In the genomic region with DNA sequence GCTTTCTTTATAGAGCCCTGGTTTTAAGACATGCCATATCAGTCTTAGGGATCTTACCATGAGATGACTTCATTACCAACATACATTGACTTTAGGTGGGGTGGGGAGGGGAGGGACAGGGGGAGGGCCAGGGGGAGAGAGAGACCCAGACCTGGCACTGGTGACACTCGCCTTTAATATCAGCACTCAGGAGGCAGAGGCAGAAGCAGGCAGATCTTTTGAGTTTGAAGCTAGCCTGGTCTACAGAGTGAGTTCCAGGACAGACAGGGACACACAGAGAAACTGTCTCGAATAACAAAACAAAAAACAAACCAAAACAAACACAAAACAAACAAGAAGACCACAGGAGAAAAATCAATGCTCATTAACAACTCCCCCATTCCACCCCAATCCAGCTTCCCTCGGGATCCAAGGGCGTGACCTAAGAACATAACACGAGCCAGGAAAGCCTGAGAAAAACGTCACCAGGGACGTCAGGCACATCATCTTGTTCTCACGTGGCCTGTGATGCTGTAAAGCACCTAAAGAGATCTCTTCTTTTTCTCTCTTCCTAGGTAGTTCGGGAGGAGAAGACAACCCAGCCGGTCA, we compare ENCODE assay signal across 8 mouse cellular contexts. TPM values are rescaled to one million over a fixed set of nuclear protein-coding genes. Genes with fewer than 3 reads are reported as not detected.
A peak's percentile ranks its signal among the peaks of the same experiment; 100 is the strongest.
DNase-seq lines count a peak whose midpoint lies in the region; ATAC-seq and TF ChIP-seq lines count a peak whose summit lies in the region.

No protein-coding gene starts in this region.

- no peaks in the 10 kb centered on the region for H3K27me3 ChIP-seq in heart, embryonic 14.5 days (ENCODE audit: control insufficient read depth, insufficient read depth, low read length)
- H3K27me3 ChIP-seq in MEL (ENCODE audit: control insufficient read depth in 1 of 2, insufficient read depth in 2 of 2, low read length in 2 of 2), result no peaks in the 10 kb centered on the region
- no peaks in the 10 kb centered on the region for H3K27me3 ChIP-seq in forebrain, postnatal 0 days (ENCODE audit: insufficient read depth, low read length)

- H3K9me3 ChIP-seq in heart, embryonic 14.5 days (ENCODE audit: control insufficient read depth, low read length), result no peaks in the 10 kb centered on the region
- no peaks in the 10 kb centered on the region for H3K9me3 ChIP-seq in MEL (replicated peaks; ENCODE audit: insufficient read depth, low read length)
- no peaks in the 10 kb centered on the region for H3K9me3 ChIP-seq in forebrain, postnatal 0 days (ENCODE audit: low read length)

- H3K9ac ChIP-seq in heart, embryonic 14.5 days (ENCODE audit: low read length), result peak overlapping the region; percentile 90
- H3K9ac ChIP-seq in MEL (ENCODE audit: control insufficient read depth, low read depth, low read length, poor library complexity, severe bottlenecking), result peak overlapping the region; percentile 43
- peak overlapping the region; percentile 81 for H3K9ac ChIP-seq in forebrain, postnatal 0 days

- WGBS in heart, embryonic 14.5 days, result 2% methylated on average over 10 of the region's 10 CpGs
- 3% methylated on average over 10 of the region's 10 CpGs for WGBS in forebrain, postnatal 0 days
- WGBS in macrophage (ENCODE audit: missing documents), result 4% methylated on average over 9 of the region's 10 CpGs

- TF ChIP-seq EP300 in MEL (IDR thresholded peaks at IDR 0.05; ENCODE audit: low read depth in 1 of 2, low read length in 2 of 2), result 0 out of 4 replicates have a peak, but pooled peaks of 1 of the 2 experiments have one; percentile 4

- TF ChIP-seq POLR2A in MEL (IDR thresholded peaks at IDR 0.05; ENCODE audit: control insufficient read depth in 1 of 2, insufficient read depth in 1 of 2, low read depth in 1 of 2, low read length in 2 of 2, poor library complexity in 1 of 2), result no peak

- intact Hi-C loops in heart, postnatal 36 days (cut with DNase I), result no loop called here
- intact Hi-C loops in left cerebral cortex, postnatal 36 days (cut with DNase I), result no loop called here

- H3K27ac ChIP-seq in heart, embryonic 14.5 days (replicated peaks in 1 of 2; ENCODE audit: control insufficient read depth in 1 of 2, insufficient read depth in 1 of 2, low read depth in 2 of 2, low read length in 2 of 2), result no peak overlapping the region
- H3K27ac ChIP-seq in MEL (ENCODE audit: control insufficient read depth, low read depth, low read length), result no peak overlapping the region
- H3K27ac ChIP-seq in forebrain, postnatal 0 days (ENCODE audit: low read depth, low read length), result no peak overlapping the region
- peak overlapping the region; percentile 31; the same call in 1 of the 2 replicates for H3K27ac ChIP-seq in macrophage

- no peaks in the 10 kb centered on the region for H3K36me3 ChIP-seq in heart, embryonic 14.5 days (ENCODE audit: control insufficient read depth, insufficient read depth, low read length)
- H3K36me3 ChIP-seq in MEL (ENCODE audit: control insufficient read depth in 1 of 2, insufficient read depth in 2 of 2, low read length in 2 of 2) (peaks cover 0 to 9% of the 10 kb centered on the region in 2 experiments; a peak in 2 of 4 replicates), macrophage (ENCODE audit: inconsistent target) (no peaks in the 10 kb centered on the region)
- no peaks in the 10 kb centered on the region for H3K36me3 ChIP-seq in forebrain, postnatal 0 days (ENCODE audit: insufficient read depth)

- H3K79me2 ChIP-seq in MEL (ENCODE audit: control insufficient read depth, insufficient read depth, low read length, poor library complexity) (peaks cover 7% of the 10 kb centered on the region), macrophage (ENCODE audit: inconsistent target) (peaks cover 45% of the 10 kb centered on the region; the same call in 1 of the 2 replicates)

- peak overlapping the region; percentile 69 to 91 for H3K4me3 ChIP-seq in heart, embryonic 14.5 days (ENCODE audit: control insufficient read depth in 1 of 2, insufficient read depth in 1 of 2, low read depth in 1 of 2, low read length in 2 of 2)
- H3K4me3 ChIP-seq in MEL (ENCODE audit: control insufficient read depth in 1 of 2, insufficient read depth in 1 of 2, low read depth in 2 of 2, low read length in 2 of 2) (peak overlapping the region; percentile 67 to 82), macrophage (ENCODE audit: inconsistent target) (peak overlapping the region; percentile 100)
- peak overlapping the region; percentile 86 for H3K4me3 ChIP-seq in forebrain, postnatal 0 days (ENCODE audit: low read depth, low read length)

- no peak for DNase-seq in heart, postnatal 36 days
- peak; percentile 18 for DNase-seq in MEL (ENCODE audit: low read depth, low spot score)
- DNase-seq in forebrain, postnatal 0 days, result no peak
- no peak for DNase-seq in adrenal gland, postnatal 14 days
- no peak for DNase-seq in left cerebral cortex, postnatal 36 days (ENCODE audit: low spot score in 2 of 2)

- H3K4me1 ChIP-seq in heart, embryonic 14.5 days (ENCODE audit: control insufficient read depth in 2 of 2, insufficient read depth in 2 of 2, low read length in 2 of 2), result peaks cover 2 to 12% of the 10 kb centered on the region in 2 experiments; a peak in 2 of 4 replicates
- peaks cover 2 to 3% of the 10 kb centered on the region in 2 experiments; a peak in 3 of 4 replicates for H3K4me1 ChIP-seq in MEL (ENCODE audit: control insufficient read depth in 1 of 2, insufficient read depth in 2 of 2, low read length in 2 of 2)
- H3K4me1 ChIP-seq in forebrain, postnatal 0 days (ENCODE audit: insufficient read depth), result peaks cover 5% of the 10 kb centered on the region

- peak overlapping the region; percentile 87 for H3K4me2 ChIP-seq in heart, embryonic 14.5 days (ENCODE audit: low read length)
- peak overlapping the region; percentile 67 for H3K4me2 ChIP-seq in forebrain, postnatal 0 days (ENCODE audit: low read depth)

- TF ChIP-seq CTCF in MEL (IDR thresholded peaks at IDR 0.05 in 2 of 3, conservative IDR thresholded peaks at IDR 0.05 in 1 of 3; ENCODE audit: control insufficient read depth in 1 of 3, insufficient read depth in 1 of 3, low read depth in 2 of 3, low read length in 3 of 3, poor library complexity in 1 of 3, severe bottlenecking in 1 of 3), result no peak
- TF ChIP-seq CTCF in forebrain, postnatal 0 days (IDR thresholded peaks at IDR 0.05; ENCODE audit: low read depth), result no peak

- no peak; the same call in 1 of the 2 replicates for ATAC-seq in heart, embryonic 14.5 days (ENCODE audit: insufficient number of reproducible peaks, insufficient read depth, low FRiP score, low read depth)
- 0 out of 2 replicates have a peak, but pooled peaks have one; percentile 0 for ATAC-seq in forebrain, postnatal 0 days
- ATAC-seq in monocyte, adult 5-6 weeks (replicated peaks; ENCODE audit: insufficient number of reproducible peaks, low FRiP score, low TSS enrichment, poor library complexity, severe bottlenecking), result no peak

- no peak for TF ChIP-seq RAD21 in MEL (IDR thresholded peaks at IDR 0.05; ENCODE audit: low read depth, low read length)

TF ChIP-seq in MEL, 35 proteins besides CTCF, POLR2A, EP300 and RAD21 (continues in another document):
- no peak for TF ChIP-seq ZNF384 (IDR thresholded peaks at IDR 0.05; ENCODE audit: low read depth, low read length)
- TF ChIP-seq MYC (IDR thresholded peaks at IDR 0.05; ENCODE audit: low read depth, low read length), result 0 out of 2 replicates have a peak, but pooled peaks have one; percentile 54
- TF ChIP-seq POLR2AphosphoS5 (IDR thresholded peaks at IDR 0.05; ENCODE audit: borderline replicate concordance, low read depth, low read length), result no peak
- no peak for TF ChIP-seq USF1 (IDR thresholded peaks at IDR 0.05; ENCODE audit: low read depth, low read length)
- no peak for TF ChIP-seq TBP (IDR thresholded peaks at IDR 0.05; ENCODE audit: low read depth, low read length)
- TF ChIP-seq MXI1 (IDR thresholded peaks at IDR 0.05; ENCODE audit: low read depth, low read length), result no peak
- TF ChIP-seq ELF1 (IDR thresholded peaks at IDR 0.05; ENCODE audit: low read depth, low read length), result no peak
- TF ChIP-seq ETS1 (IDR thresholded peaks at IDR 0.05; ENCODE audit: low read depth, low read length), result peak; percentile 6; the same call in 1 of the 2 replicates

RNA-seq across cellular contexts. Expression of gene Slc38a9, which starts 0.5 kb away (rescaled TPM):
- polyA plus RNA-seq in heart, embryonic 14.5 days (2014; fragmentation: Nextera tagmentation; extraction: Ambion mirVana), result 13.1 and 14.6 TPM in 2 replicates
- total RNA-seq in heart, postnatal 36 days (2021), result 10 to 100 TPM in 1 of 2 experiments, 1 to 10 TPM in 1; 9.8 to 12.1 TPM
- total RNA-seq in MEL (2012; rRNA removed), result 11.9 and 14.1 TPM in 2 replicates
- 10 to 100 TPM in 1 of 2 experiments, not detected in 1; 10.8 TPM for polyA plus RNA-seq in MEL (2012; ENCODE audit: insufficient read depth in 1 of 2, insufficient read length in 2 of 2, low read depth in 1 of 2, low replicate concordance in 2 of 2, missing spikeins in 1 of 2)
- total RNA-seq in forebrain, postnatal 0 days (2014; rRNA removed), result 10.0 and 14.6 TPM in 2 replicates
- 4.9 and 8.7 TPM in 2 replicates for polyA plus RNA-seq in forebrain, postnatal 0 days (2015; fragmentation: Nextera tagmentation; extraction: Ambion mirVana)
- 100 to 1,000 TPM in 18 of 26 experiments, 10 to 100 TPM in 8; 39.0 to 255 (median 165) TPM for total RNA-seq in macrophage (2018; cell fraction: chromatin; rRNA removed)
- total RNA-seq in macrophage (2018; cell fraction: cytosol; rRNA removed), result 10 to 100 TPM in 25 of 26 experiments, 1 to 10 TPM in 1; 9.9 to 27.0 (median 16.5) TPM
- total RNA-seq in macrophage (2018; cell fraction: nucleus; rRNA removed), result 100 to 1,000 TPM in 17 of 26 experiments, 10 to 100 TPM in 9; 56.2 to 248 (median 123) TPM
- 7.7 to 23.0 TPM (median 15.2 TPM) in 3 replicates for polyA plus RNA-seq in macrophage (2018)
- total RNA-seq in adrenal gland, postnatal 14 days (2021), result 18.6 and 25.4 TPM in 2 replicates
- total RNA-seq in left cerebral cortex, postnatal 36 days (2021), result 10 to 100 TPM; 18.3 to 28.3 TPM
- 33.1 to 48.4 TPM (median 35.9 TPM) in 3 replicates for total RNA-seq in monocyte, adult 5-6 weeks (2017)

RNA-seq across cellular contexts. Expression of gene Ddx4, which starts 7.8 kb away (rescaled TPM):
- polyA plus RNA-seq in heart, embryonic 14.5 days (2014; fragmentation: Nextera tagmentation; extraction: Ambion mirVana), result 0.69 and 0.97 TPM in 2 replicates
- under 1 TPM in 1 of 2 experiments, not detected in 1; 0.14 TPM for total RNA-seq in heart, postnatal 36 days (2021)
- 0.95 and 1.3 TPM in 2 replicates for total RNA-seq in MEL (2012; rRNA removed)
- under 1 TPM in 1 of 2 experiments, not detected in 1; 0.31 TPM for polyA plus RNA-seq in MEL (2012; ENCODE audit: insufficient read depth in 1 of 2, insufficient read length in 2 of 2, low read depth in 1 of 2, low replicate concordance in 2 of 2, missing spikeins in 1 of 2)
- total RNA-seq in forebrain, postnatal 0 days (2014; rRNA removed), result 0.95 and 1.2 TPM in 2 replicates
- 0.23 and 0.75 TPM in 2 replicates for polyA plus RNA-seq in forebrain, postnatal 0 days (2015; fragmentation: Nextera tagmentation; extraction: Ambion mirVana)
- 1 to 10 TPM in 22 of 26 experiments, under 1 TPM in 4; 0.25 to 3.8 (median 1.7) TPM for total RNA-seq in macrophage (2018; cell fraction: chromatin; rRNA removed)
- 1 to 10 TPM in 11 of 26 experiments, under 1 TPM in 15; 0.14 to 3.3 (median 0.50) TPM for total RNA-seq in macrophage (2018; cell fraction: cytosol; rRNA removed)
- total RNA-seq in macrophage (2018; cell fraction: nucleus; rRNA removed), result 1 to 10 TPM in 18 of 26 experiments, under 1 TPM in 8; 0.64 to 3.8 (median 1.2) TPM
- 0.11 to 0.95 TPM (median 0.28 TPM) in 3 replicates for polyA plus RNA-seq in macrophage (2018)
- 0.23 and 0.33 TPM in 2 replicates for total RNA-seq in adrenal gland, postnatal 14 days (2021)
- 1 to 10 TPM; 1.4 to 1.6 TPM for total RNA-seq in left cerebral cortex, postnatal 36 days (2021)
- 1.7 TPM in 1 of 3 replicates, not detected in the others for total RNA-seq in monocyte, adult 5-6 weeks (2017)
